Mouse (Mus musculus) fibroblast of lung, adult 2 months (primary cell): ENCODE results near the gene Gif.

Source experiments
- DNase-seq: peaks from one replicate; pipeline ENCODE4 v3.0.0-alpha.2; 2011; ENCODE audit warnings: low read depth

Gene Gif

DNA sequence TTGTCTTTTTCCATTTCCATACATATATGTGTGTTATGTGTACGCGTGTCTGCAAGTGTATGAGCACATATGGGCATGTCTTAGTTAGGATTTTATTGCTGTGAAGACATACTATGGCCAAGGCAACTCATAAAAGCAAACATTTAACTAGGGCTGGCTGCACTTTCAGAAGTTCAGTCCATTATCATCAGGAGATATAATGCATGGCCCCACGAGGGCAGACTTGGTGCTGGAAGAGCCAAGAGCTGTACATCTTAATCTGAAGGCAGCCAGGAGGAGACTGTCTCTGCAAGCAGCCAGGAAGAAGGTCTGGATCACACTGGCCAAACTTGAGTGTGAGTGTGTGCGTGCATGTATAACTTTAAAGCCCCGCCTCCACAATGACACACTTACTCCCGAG is 47.1 kb downstream of the Gif start:
- no peak for DNase-seq

GRCm38 (mm10) chr19:11800531-11801315 is 53.4 kb downstream of the Gif start:
- no peak for DNase-seq

DNA sequence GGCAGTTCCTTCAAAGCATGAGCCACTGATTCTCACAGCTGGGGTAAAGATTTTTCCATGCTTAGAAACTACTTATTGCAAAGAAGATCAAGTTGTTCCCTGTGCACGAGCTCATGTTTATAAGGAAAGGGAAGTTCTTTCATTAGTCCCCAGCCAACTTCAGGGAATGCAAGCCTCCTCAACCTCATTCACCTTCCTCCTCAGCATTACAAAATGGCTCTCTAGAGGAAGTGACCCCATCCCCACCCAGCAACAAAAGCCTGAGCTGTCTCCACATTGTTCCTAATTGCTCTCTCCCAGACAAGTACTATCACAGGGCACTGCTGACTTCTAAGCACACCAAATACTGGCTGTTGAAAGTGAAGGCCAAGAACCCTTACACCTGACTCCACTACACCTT is 57.1 kb downstream of the Gif start:
- DNase-seq, result no peak

DNA sequence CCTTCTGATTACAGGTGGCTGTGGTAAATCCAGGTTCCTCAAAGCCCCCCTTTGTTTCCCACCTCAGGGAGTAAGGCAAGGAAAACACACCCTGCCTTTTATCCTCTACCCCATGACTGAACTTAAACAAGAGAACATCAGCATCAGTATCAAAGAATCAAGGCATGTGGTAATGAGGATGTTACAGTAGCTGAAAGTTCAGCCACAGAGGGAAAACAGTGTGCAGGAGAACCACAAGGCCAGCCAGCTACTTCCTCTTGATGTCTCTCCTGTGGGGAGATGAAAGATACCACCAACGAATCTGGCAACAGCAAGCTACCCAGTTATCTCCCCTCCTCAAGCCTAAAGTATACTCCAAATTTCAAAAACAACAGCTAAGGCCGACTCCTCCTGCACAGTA is 59.9 kb downstream of the Gif start:
- DNase-seq, result no peak

DNA sequence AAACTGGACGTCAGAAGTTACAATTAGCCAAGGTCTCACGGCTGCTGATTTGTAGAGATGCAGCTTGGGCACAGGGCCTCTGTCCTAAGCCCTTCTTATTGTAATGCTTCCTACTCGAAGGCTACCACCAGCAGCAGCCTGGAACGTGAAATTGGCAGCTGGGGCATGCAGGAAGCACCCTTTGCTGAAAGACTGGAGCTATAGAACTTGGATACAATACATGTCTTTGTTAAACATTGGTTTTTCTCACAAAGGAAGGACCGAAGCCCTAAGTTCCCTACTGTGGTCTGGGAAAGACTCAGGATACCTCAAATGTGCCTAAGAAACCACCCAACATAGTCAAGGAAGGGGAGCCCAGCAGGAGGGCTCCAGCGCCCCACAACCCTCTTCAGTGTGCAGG is 60.5 kb downstream of the Gif start:
- no peak for DNase-seq

GRCm38 (mm10) chr19:11808452-11808851 is 61.1 kb downstream of the Gif start:
- DNase-seq, result no peak

GRCm38 (mm10) chr19:11810003-11810758 is 62.8 kb downstream of the Gif start:
- no peak for DNase-seq

- no peak for DNase-seq
Observed at GRCm38 (mm10) chr19:11810856-11811255, 63.5 kb downstream of the Gif start.

DNA sequence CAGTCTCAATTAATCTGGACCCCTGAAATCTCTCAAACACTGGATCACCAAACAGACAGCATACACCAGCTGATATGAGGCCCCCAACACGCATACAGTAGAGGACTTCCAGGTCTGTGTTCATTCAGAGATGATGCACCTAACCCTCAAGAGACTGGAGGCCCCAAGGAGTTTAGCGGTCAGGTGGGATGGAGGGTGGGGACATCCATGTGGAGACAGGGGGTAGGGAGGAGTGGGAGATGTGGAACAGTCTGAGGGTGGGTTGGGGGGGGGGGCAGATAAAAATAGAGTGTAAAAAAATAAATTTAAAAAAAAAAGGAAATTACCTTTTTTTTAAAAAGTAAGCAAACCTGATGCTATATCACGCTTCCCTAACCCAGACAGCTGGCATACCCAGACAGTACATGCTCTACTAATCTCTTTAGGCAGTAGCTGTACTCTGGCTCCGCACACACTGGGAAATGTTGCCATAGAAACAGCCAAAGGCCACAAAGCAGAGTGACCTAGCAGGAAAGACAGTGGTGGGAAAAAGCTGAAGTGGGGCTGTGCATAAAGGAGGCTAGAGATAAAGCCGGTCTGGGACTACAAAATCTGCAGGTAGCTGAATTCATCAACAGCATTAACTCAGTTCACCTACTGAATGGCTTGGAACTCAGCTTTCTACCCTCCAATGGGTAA is 64.5 kb downstream of the Gif start:
- DNase-seq, result no peak
